Mouse (Mus musculus) spleen, adult 2 months (tissue): ENCODE results near the gene Sema3c.

ENCODE experiments used
- CTCF ChIP-seq: fragments of 200-500 bp; IDR thresholded peaks from 2 replicates; pipeline ENCODE4 v1.5.1; 2011; ENCODE audit warnings: mild to moderate bottlenecking, inconsistent platforms; ENCODE audit not compliant: insufficient read depth, insufficient read length, insufficient replicate concordance; ENCODE audit errors: extremely low read depth
- POLR2A ChIP-seq: fragments of 200-500 bp; IDR thresholded peaks from 2 replicates; pipeline ENCODE4 v1.6.1; 2011; ENCODE audit warnings: low read depth, low read length, inconsistent platforms

GRCm38 (mm10) chr5:17647643-17648226 lies 73.7 kb downstream of the Sema3c start:
- TF ChIP-seq POLR2A (no peak), CTCF (no peak)
